Mouse (Mus musculus): ENCODE measurements around the gene Fastkd5. TPM values are rescaled to one million over a fixed set of nuclear protein-coding genes. Genes with fewer than 3 reads are reported as not detected.

Gene Fastkd5
- total RNA-seq, 2 experiments from 2014 or later = 7.7 to 8.5 TPM

- DNase-seq (ENCODE audit: low spot score) = no peak
Observed at GRCm38 (mm10) chr2:130634739-130635411, 5.0 kb upstream of the Fastkd5 start.

GRCm38 (mm10) chr2:130634006-130634738, 4.3 kb upstream of the Fastkd5 start:
- no peak for DNase-seq (ENCODE audit: low spot score)

More at GRCm38 (mm10) chr2:130634739-130635411, 5.0 kb upstream of the Fastkd5 start:
- intact Hi-C loops (cut with DNase I) = no loop called here

GRCm38 (mm10) chr2:130632887-130633675, 3.3 kb upstream of the Fastkd5 start:
- intact Hi-C loops (cut with DNase I) = no loop called here
- no peak for DNase-seq (ENCODE audit: low spot score)

More at GRCm38 (mm10) chr2:130634006-130634738, 4.3 kb upstream of the Fastkd5 start:
- intact Hi-C loops (cut with DNase I) = no loop called here

GRCm38 (mm10) chr2:130632416-130632815, 2.6 kb upstream of the Fastkd5 start:
- DNase-seq (ENCODE audit: low spot score) = no peak
- intact Hi-C loops (cut with DNase I) = no loop called here

GRCm38 (mm10) chr2:130629080-130629838, 568 bp downstream of the Fastkd5 start:
- DNase-seq (ENCODE audit: low spot score) = no peak
- intact Hi-C loops (cut with DNase I) = no loop called here

GRCm38 (mm10) chr2:130628424-130628823, 1.4 kb downstream of the Fastkd5 start:
- intact Hi-C loops (cut with DNase I) = no loop called here
- no peak for DNase-seq (ENCODE audit: low spot score)

- DNase-seq (ENCODE audit: low spot score) = no peak
- intact Hi-C loops (cut with DNase I) = no loop called here
Observed at GRCm38 (mm10) chr2:130618972-130619371, 10.9 kb downstream of the Fastkd5 start.

- intact Hi-C loops (cut with DNase I) = no loop called here
- DNase-seq (ENCODE audit: low spot score) = no peak
Observed at GRCm38 (mm10) chr2:130613091-130613490, 16.7 kb downstream of the Fastkd5 start.

GRCm38 (mm10) chr2:130602195-130602594, 27.6 kb downstream of the Fastkd5 start:
- intact Hi-C loops (cut with DNase I) = no loop called here

GRCm38 (mm10) chr2:130598399-130598798, 31.4 kb downstream of the Fastkd5 start:
- DNase-seq (ENCODE audit: low spot score) = no peak
- intact Hi-C loops (cut with DNase I) = loop anchor here (5.0 kb wide), 1 partner anchor 36 kb away; the partner anchor contains the start of gene Mrps26

More at GRCm38 (mm10) chr2:130602195-130602594, 27.6 kb downstream of the Fastkd5 start:
- no peak for DNase-seq (ENCODE audit: low spot score)

GRCm38 (mm10) chr2:130597601-130598010, 32.2 kb downstream of the Fastkd5 start:
- DNase-seq (ENCODE audit: low spot score) = no peak

GRCm38 (mm10) chr2:130595596-130595995, 34.2 kb downstream of the Fastkd5 start:
- intact Hi-C loops (cut with DNase I) = loop anchor here (5.0 kb wide), 1 partner anchor 33 kb away; the partner anchor contains the start of gene Mrps26
- DNase-seq (ENCODE audit: low spot score) = no peak

More at GRCm38 (mm10) chr2:130597601-130598010, 32.2 kb downstream of the Fastkd5 start:
- intact Hi-C loops (cut with DNase I) = loop anchor here (5.0 kb wide), 1 partner anchor 35 kb away; the partner anchor contains the start of gene Mrps26

GRCm38 (mm10) chr2:130591016-130591415, 38.8 kb downstream of the Fastkd5 start:
- no peak for DNase-seq (ENCODE audit: low spot score)
- intact Hi-C loops (cut with DNase I) = no loop called here

GRCm38 (mm10) chr2:130589761-130590160, 40.1 kb downstream of the Fastkd5 start:
- intact Hi-C loops (cut with DNase I) = no loop called here
- DNase-seq (ENCODE audit: low spot score) = no peak

GRCm38 (mm10) chr2:130589157-130589556, 40.7 kb downstream of the Fastkd5 start:
- intact Hi-C loops (cut with DNase I) = no loop called here
- no peak for DNase-seq (ENCODE audit: low spot score)

GRCm38 (mm10) chr2:130588373-130588772, 41.5 kb downstream of the Fastkd5 start:
- intact Hi-C loops (cut with DNase I) = no loop called here
- no peak for DNase-seq (ENCODE audit: low spot score)

- no peak for DNase-seq (ENCODE audit: low spot score)
- intact Hi-C loops (cut with DNase I) = no loop called here
Observed at GRCm38 (mm10) chr2:130586016-130586415, 43.8 kb downstream of the Fastkd5 start.

GRCm38 (mm10) chr2:130583902-130584560, 45.8 kb downstream of the Fastkd5 start:
- intact Hi-C loops (cut with DNase I) = no loop called here
- no peak for DNase-seq (ENCODE audit: low spot score)

GRCm38 (mm10) chr2:130582552-130582951, 47.3 kb downstream of the Fastkd5 start, which contains the start of gene Avp:
Avp (minus strand) TSS chr2:130582554.
- no peak for DNase-seq (ENCODE audit: low spot score)
- intact Hi-C loops (cut with DNase I) = no loop called here

Measured in heart, postnatal 25 days (tissue).